Mouse (Mus musculus) heart, adult 2 months (tissue): ENCODE data around the gene Shroom3. TPM values are rescaled to one million over a fixed set of nuclear protein-coding genes. Genes with fewer than 3 reads are reported as not detected.

Source experiments
- DNase-seq, 2 experiments: peaks; one replicate each; pipeline ENCODE4 v3.0.0; 2021
- H3K27ac ChIP-seq: fragments of 200-600 bp; 2 replicates; pipeline ENCODE4 v1.8.1; 2022
- H3K27me3 ChIP-seq: fragments of 200-500 bp; 2 replicates; pipeline ENCODE4 v1.6.1; 2012; ENCODE audit warnings: mild to moderate bottlenecking, low read length, inconsistent platforms, mixed read lengths; ENCODE audit not compliant: control insufficient read depth, insufficient read depth
- H3K36me3 ChIP-seq: fragments of 200-500 bp; 2 replicates; pipeline ENCODE4 v1.6.1; 2012; ENCODE audit warnings: low read length, inconsistent platforms; ENCODE audit not compliant: control insufficient read depth, insufficient read depth
- H3K4me1 ChIP-seq: fragments of 200-500 bp; 2 replicates; pipeline ENCODE4 v1.6.1; 2011; ENCODE audit warnings: low read length; ENCODE audit not compliant: control insufficient read depth, insufficient read depth
- H3K4me3 ChIP-seq: fragments of 200-600 bp; 2 replicates; pipeline ENCODE4 v1.8.1; 2022
- H3K79me2 ChIP-seq: fragments of 200-500 bp; replicated peaks from 2 replicates; pipeline ENCODE4 v1.6.1; 2012; ENCODE audit warnings: mild to moderate bottlenecking, inconsistent platforms, low read length, moderate library complexity, mixed read lengths; ENCODE audit not compliant: control insufficient read depth, insufficient read depth
- H3K9ac ChIP-seq: fragments of 200-500 bp; 2 replicates; pipeline ENCODE4 v1.6.1; 2012; ENCODE audit warnings: low read depth, mild to moderate bottlenecking, control low read depth, inconsistent platforms, low read length, mixed read lengths
- CTCF ChIP-seq: fragments of 200-600 bp; IDR thresholded peaks from 2 replicates; pipeline ENCODE4 v1.8.1; 2022; ENCODE audit warnings: antibody characterized with exemption, mild to moderate bottlenecking, moderate library complexity
- EP300 ChIP-seq: fragments of 200-500 bp; IDR thresholded peaks from 2 replicates; pipeline ENCODE4 v1.6.1; 2011; ENCODE audit warnings: low read depth, low read length, control low read depth; ENCODE audit not compliant: insufficient read depth
- POLR2A ChIP-seq: fragments of 200-500 bp; IDR thresholded peaks from 2 replicates; pipeline ENCODE4 v1.6.1; 2011; ENCODE audit warnings: mild to moderate bottlenecking, low read depth, low read length, control low read depth; ENCODE audit not compliant: insufficient read depth
- WGBS: fragments of 180-500 bp; shearing (Covaris S2); methylation state at CpG from one replicate; pipeline ENCODE4 v1.1.7; 2018; 5-methylcytosine and 5-hydroxymethylcytosine counted together
- intact Hi-C: fragments of 180-260 bp; cut with DNase I; formaldehyde crosslinking; loops from one replicate; pipeline ENCODE4 v1.15.1; 2025
- polyA plus RNA-seq: library from polyadenylated mRNA; depleted of rRNA; stranded (reverse); fragments of >200 nt; gene quantifications from 2 replicates; pipeline ENCODE4 v1.2.3, GENCODE M21; 2012
- total RNA-seq, 2 experiments: library from RNA; stranded (reverse); gene quantifications; 2 replicates each; pipeline ENCODE4 v1.2.3; 2021

Shroom3 gene
- total and polyA plus RNA-seq, 3 experiments, result 32.8 to 38.5 (median 32.8) TPM

DNA sequence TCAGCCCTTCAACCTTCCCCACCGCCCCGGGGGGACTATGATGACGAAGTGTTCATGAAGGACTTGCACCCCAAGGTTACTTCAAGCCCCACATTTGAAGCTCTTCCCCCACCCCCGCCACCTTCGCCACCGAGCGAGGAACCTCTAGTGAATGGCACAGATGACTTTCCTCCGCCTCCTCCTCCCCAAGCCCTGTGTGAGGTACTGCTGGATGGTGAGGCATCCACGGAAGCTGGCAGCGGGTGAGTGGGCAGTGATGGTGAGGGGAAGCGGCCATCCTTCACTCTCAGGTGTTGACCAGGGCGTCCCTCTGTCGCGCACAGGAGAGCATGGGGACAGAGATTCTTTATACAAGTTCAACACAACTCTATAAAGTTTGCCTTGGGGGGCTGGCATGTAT, 267.8 kb downstream of the Shroom3 start:
- Histone ChIP-seq H3K27ac (no peak overlapping the region), H3K36me3 (no peaks in the 10 kb centered on the region), H3K79me2 (no peaks in the 10 kb centered on the region), H3K27me3 (no peaks in the 10 kb centered on the region), H3K4me3 (no peak overlapping the region), H3K9ac (no peak overlapping the region), H3K4me1 (peaks cover 2% of the 10 kb centered on the region)
- 96% methylated on average over 14 of the region's 14 CpGs for WGBS
- no peak for TF ChIP-seq POLR2A
- TF ChIP-seq CTCF, result no peak
- TF ChIP-seq EP300, result no peak
- DNase-seq, result no peak
- intact Hi-C loops, result loop anchor here (5.0 kb wide), 2 partner anchors 144 to 269 kb away; partner anchors contain the start of gene Shroom3

DNA sequence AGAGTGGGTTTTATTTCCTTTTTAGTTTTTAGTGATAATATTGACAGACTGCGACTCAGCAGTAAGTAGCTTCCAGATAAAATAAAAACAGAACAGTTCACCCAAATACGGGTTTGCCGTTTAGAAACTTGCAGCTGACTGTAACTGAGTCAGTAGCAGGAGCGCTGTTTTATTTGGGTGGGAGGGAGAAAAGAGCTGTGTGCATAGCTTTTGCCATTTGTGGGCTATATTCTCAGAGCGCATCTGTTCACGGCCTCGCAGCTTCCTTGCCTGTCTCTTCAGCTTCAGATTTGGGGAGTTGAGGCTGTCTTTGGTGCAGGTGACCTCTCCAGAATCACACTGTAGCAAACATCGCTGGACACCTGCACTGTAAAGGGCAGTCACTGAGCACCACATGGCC, 270.6 kb downstream of the Shroom3 start:
- intact Hi-C loops, result loop anchor here (1.0 to 5.0 kb wide), 4 partner anchors 55 to 272 kb away; partner anchors contain the start of gene Shroom3
- H3K27ac ChIP-seq, result no peak overlapping the region

DNA sequence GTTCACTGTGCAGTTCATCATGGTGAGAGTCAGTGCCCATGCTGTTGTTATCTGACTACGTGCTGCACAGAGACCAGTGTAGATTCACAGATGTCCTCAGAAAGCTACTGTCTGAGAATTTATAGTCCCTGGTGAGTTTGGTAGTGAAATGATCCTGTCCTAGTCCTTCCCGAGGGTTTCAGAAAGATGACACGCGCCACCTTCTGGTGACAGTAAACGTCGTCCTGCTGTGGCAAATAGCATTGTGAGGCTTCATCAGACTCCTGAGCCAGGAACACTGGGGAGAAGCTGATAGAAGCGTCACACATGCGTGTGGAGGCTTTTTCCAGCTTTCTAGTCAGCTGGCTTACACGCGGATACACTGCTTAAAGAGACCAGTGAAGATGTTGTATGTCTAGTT, 271.1 kb downstream of the Shroom3 start:
- peak; percentile 76 to 78 for DNase-seq
- no peak overlapping the region for H3K9ac ChIP-seq
- intact Hi-C loops, result loop anchor here (1.0 to 5.0 kb wide), 4 partner anchors 56 to 272 kb away; partner anchors contain the start of gene Shroom3
- H3K4me1 ChIP-seq, result peaks cover 4% of the 10 kb centered on the region
- TF ChIP-seq CTCF, result peak; percentile 83
- no peak for TF ChIP-seq POLR2A
- TF ChIP-seq EP300, result peak; percentile 86; the same call in 1 of the 2 replicates
- no peaks in the 10 kb centered on the region for H3K36me3 ChIP-seq
- no peaks in the 10 kb centered on the region for H3K79me2 ChIP-seq
- H3K27me3 ChIP-seq, result no peaks in the 10 kb centered on the region
- H3K27ac ChIP-seq, result no peak overlapping the region
- 11% methylated on average over 10 of the region's 10 CpGs for WGBS
- H3K4me3 ChIP-seq, result no peak overlapping the region

More for the DNA sequence above, 270.6 kb downstream of the Shroom3 start:
- Histone ChIP-seq H3K27me3 (no peaks in the 10 kb centered on the region), H3K79me2 (no peaks in the 10 kb centered on the region), H3K36me3 (no peaks in the 10 kb centered on the region), H3K4me1 (peaks cover 3% of the 10 kb centered on the region), H3K9ac (no peak overlapping the region), H3K4me3 (no peak overlapping the region)
- DNase-seq, result no peak
- TF ChIP-seq CTCF (no peak), POLR2A (no peak), EP300 (no peak)
- 81% methylated on average over 8 of the region's 8 CpGs for WGBS

DNA sequence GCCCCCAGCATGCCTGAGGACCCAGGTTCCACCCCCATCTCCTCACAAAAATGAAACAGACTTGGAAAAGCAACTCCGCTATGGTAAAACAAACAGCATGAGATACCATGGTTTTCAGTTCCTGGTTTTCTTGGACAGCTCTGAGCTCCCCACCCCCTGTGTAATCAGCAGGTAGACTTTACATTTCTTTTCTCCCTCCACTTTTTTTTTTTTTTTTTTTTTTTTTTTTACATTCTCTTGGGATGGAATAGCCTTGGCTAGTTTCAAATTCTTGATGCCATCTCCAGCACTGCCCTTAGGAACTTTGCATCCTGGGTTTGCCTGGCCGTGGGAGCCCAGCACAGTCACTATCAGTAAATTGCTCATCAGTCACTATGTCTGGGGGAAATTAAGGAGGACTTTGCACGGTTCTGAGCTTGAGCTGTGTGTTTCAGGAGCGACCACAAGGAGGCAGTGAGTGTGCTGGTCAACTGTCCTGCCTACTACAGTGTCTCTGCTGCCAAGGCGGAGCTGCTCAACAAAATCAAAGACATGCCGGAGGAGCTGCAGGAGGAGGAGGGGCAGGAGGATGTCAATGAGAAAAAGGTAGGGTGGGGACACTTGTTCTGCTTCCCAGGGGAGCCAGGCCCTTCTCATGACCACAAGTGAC, 271.7 kb downstream of the Shroom3 start:
- 35% methylated on average over 6 of the region's 6 CpGs for WGBS
- TF ChIP-seq EP300 (0 out of 2 replicates have a peak, but pooled peaks have one; percentile 27), CTCF (peak; percentile 67), POLR2A (no peak)
- peak; percentile 38 to 50 for DNase-seq
- Histone ChIP-seq H3K4me3 (no peak overlapping the region), H3K27me3 (no peaks in the 10 kb centered on the region), H3K79me2 (no peaks in the 10 kb centered on the region), H3K36me3 (no peaks in the 10 kb centered on the region), H3K4me1 (peaks cover 6% of the 10 kb centered on the region), H3K27ac (no peak overlapping the region), H3K9ac (no peak overlapping the region)
- intact Hi-C loops, result loop anchor here (1.0 to 5.0 kb wide), 5 partner anchors 56 to 273 kb away; partner anchors contain the start of gene Shroom3

DNA sequence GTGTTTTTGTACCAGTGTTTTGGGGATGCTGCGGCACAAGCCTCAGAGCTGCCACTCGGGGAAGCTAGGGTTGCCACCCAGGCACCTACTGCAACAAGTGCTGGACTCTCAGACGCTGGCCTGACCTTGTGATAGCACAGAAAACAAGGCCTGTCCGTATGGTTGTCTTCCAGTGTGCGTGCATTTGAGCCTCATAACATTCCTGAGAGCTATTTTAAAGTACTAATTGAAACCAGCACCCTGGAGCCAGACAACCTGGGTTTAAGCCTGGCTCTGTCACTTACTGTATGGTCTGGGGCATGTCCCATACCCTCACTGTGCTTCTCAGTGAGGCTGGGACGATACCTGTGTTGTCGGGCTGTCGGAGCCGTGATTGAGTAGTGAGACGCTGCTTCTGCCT, 276.1 kb downstream of the Shroom3 start:
- intact Hi-C loops, result loop anchor here (5.0 kb wide), 1 partner anchor 203 kb away; no protein-coding TSS in a partner anchor
- H3K36me3 ChIP-seq, result no peaks in the 10 kb centered on the region

DNA sequence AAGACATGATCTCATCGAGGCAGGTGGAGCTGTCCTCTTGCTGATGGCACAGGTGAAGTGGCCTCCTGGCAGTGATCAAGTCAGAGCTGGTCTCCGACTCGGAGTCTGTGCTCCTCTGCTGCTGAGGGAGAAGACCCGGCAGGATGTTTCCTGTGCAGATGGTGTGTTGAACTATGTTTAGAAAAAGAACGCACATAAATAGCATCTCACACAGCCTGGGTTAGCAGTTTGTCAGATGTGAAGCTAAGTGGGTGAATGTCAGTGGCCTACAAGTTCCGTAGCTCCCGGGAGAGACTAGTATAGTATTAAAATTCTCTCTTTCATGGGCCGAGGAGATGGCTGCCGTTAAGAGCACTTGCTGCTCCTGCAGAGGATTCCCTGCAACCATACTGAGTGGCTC, 276.5 kb downstream of the Shroom3 start:
- WGBS, result 20% methylated on average over 9 of the region's 9 CpGs
- peak overlapping the region; percentile 63 for H3K27ac ChIP-seq
- TF ChIP-seq EP300 (no peak), CTCF (no peak), POLR2A (no peak)
- DNase-seq, result no peak
- H3K9ac ChIP-seq, result peak overlapping the region; percentile 3
- no peaks in the 10 kb centered on the region for H3K79me2 ChIP-seq
- H3K4me3 ChIP-seq, result no peak overlapping the region
- H3K27me3 ChIP-seq, result no peaks in the 10 kb centered on the region
- no peaks in the 10 kb centered on the region for H3K36me3 ChIP-seq
- intact Hi-C loops, result loop anchor here (5.0 kb wide), 1 partner anchor 203 kb away; no protein-coding TSS in a partner anchor
- peaks cover 11% of the 10 kb centered on the region for H3K4me1 ChIP-seq

More for the DNA sequence above, 276.1 kb downstream of the Shroom3 start:
- H3K79me2 ChIP-seq, result no peaks in the 10 kb centered on the region
- H3K27me3 ChIP-seq, result no peaks in the 10 kb centered on the region
- 59% methylated on average over 10 of the region's 10 CpGs for WGBS
- no peak for TF ChIP-seq CTCF
- 0 out of 2 replicates have a peak, but pooled peaks have one; percentile 43 for TF ChIP-seq EP300
- peaks cover 11% of the 10 kb centered on the region for H3K4me1 ChIP-seq
- no peak overlapping the region for H3K4me3 ChIP-seq
- peak overlapping the region; percentile 3 for H3K9ac ChIP-seq
- DNase-seq, result peak in 1 of 2 experiments; percentile 36
- peak overlapping the region; percentile 63 for H3K27ac ChIP-seq
